Mouse (Mus musculus) spleen, postnatal 36 days (tissue): Measurements from ENCODE around the gene Zfp648.

Experiments
- DNase-seq, 2 experiments: peaks; one replicate each; pipeline ENCODE4 v3.0.0; 2022; ENCODE audit warnings: low spot score in 2 of 2, mixed read lengths in 1 of 2

Zfp648 gene

DNA sequence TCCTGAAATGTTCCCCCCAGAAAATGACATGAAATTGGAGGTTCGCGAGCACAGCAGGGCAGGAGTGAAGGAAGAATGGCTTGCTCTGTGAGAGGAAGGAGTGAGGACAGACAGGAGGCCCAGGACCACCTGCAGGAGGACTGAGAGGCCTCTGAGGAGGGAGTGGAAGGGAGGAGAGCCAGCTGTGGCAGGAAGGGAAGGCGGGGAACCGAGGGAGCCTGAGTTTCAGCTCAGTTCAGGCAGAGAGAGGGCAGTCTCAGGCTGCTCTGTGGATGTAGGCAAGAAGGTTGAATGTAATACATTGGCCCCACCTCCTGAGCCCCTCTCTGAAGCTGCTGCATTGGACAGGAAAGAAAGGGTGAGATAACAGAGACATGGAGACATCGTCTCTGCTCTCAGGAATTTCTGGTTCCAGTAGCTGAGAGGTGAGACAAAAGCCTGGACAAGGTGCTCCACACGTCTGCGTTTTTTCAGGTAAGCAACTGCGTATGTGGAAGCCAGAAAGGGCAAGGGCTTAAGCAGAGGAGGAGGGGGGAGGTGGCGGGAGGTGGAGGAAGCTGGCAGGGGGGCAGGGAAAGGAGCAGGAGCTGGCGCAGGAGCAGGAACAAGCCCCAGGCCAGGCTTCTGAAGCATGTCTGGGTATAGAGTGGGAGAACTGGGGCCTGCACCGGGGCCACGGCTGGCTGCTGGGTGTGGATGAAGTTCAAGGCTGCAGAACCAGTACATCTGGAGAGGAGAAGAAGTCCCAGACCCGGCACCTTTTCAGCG, at the start of gene Zfp648:
Zfp648 (plus strand) TSS at position 233 of the 768 bp plus-strand sequence.
- no peak for DNase-seq

DNA sequence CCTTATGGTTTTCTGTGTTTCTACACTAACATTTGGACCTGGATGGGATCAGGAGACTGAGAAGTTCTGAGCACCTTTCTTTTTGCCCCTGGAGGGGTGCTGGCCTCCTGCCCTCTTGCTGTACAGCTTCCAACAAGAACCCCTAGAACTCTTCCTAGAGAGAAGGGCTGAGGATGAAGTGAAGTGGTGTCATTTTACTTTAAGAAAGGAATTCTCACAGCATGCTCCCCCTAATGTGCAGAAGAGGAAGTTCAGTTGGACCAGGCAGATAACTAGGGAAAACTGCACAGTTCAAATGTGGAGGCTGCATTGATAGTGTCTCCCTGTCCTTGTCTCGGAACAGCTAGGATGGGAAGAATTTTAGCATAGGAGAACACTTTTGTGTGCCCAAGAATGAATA, 48.4 kb upstream of the Zfp648 start:
- DNase-seq = no peak

DNA sequence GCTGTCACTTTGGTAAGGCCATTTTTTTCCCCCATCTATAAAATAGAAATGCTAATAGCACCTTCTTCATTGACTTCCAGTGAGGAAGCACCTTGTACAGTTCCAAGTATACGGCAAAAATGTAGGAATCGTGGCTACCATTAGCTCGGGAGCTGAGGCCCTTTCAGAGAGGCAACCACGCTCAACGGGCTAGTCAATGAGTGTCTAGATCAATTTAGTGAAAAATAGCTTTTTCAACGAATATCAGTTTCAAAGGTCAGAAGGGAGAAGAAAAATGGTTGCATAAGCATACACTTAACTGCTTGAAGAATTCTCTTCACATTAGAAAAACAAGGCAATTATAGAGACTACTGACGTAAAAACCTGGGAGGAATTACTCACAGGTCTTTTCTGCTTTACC, 47.2 kb upstream of the Zfp648 start:
- DNase-seq = no peak

- DNase-seq = no peak
These were observed 44.6 kb upstream of the Zfp648 start for GRCm38 (mm10) chr1:154156177-154157062.

GRCm38 (mm10) chr1:154157131-154157530, 43.9 kb upstream of the Zfp648 start:
- no peak for DNase-seq

- no peak for DNase-seq
These were observed 33.3 kb upstream of the Zfp648 start for GRCm38 (mm10) chr1:154167696-154168095.

DNA sequence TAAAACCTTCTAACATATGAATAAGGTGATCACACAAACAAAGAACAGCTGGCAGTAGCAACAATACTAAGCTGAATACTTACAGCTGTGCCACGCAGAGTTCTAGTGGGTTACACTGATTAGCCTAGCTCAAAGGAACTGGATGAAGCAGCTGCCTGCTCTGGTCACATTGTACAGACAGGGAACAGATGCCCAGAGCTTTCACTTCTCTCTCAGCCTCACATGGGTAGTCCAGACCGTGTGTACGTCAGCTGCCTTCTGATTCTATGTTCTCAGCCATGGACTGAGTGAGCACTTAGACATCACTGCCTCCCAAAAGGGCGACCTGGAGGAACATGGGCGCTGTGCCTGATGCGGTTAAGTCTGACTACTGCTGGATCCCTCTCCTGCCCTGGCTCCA, 25.7 kb upstream of the Zfp648 start:
- peak; percentile 4 to 15 for DNase-seq

- no peak for DNase-seq
These were observed 23.2 kb upstream of the Zfp648 start for GRCm38 (mm10) chr1:154177781-154178180.

GRCm38 (mm10) chr1:154178541-154179155, 22.3 kb upstream of the Zfp648 start:
- DNase-seq = no peak

DNA sequence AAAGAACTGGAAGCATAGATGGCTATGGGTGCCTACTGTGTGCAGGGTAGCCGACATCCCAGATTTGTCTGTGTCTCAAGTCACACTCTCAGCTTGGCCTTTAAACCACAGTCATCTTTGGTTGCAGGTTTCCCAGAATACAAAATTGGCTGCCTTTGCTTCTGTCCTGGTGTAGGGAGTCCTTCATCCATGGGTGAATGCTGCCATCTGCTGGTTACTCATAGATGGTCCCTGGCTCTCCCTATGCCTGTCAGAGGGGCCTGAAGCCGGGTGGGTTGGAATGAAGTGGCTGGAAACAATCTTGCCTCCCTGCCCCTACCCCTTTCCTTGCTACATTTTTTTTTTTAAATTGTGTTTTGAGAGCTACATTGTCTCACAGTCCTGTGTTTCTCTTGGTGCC, 20.0 kb upstream of the Zfp648 start:
- DNase-seq = peak; percentile 39 to 42

DNA sequence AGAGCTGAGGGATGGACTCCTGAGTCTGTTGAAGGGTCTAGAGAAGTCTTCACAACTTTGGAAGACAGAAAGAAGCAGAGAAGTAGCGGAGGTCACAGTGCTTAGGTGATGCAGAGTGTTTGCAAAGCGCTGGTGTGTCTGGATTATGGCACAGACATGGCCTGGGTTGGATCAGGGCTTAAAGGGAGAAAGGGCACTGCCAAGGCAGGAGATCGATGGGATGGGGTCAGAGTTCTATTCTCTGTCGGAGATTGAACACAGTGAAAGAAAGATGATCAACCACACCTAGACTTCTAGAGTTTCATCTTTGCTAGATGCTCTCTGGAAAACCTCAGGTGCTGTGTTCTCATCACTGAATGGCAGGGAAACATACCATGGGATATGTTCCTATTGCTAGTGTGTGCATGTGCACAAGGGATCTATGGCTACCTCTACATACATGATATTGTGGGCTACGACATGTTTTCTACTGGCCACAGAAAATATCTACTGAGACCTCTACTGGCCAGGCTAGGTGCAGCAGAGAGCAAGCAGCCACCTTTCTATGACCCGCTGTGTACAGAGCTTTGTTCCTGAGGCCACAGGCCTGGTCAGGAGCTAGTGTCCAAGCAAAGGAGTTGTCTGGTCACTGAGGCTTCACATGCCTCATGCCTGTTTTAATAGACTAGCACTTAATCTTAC, 18.5 kb upstream of the Zfp648 start:
- no peak for DNase-seq

GRCm38 (mm10) chr1:154183077-154183751, 17.8 kb upstream of the Zfp648 start:
- no peak for DNase-seq

- DNase-seq = no peak
These were observed 12.8 kb upstream of the Zfp648 start for GRCm38 (mm10) chr1:154188229-154188628.

GRCm38 (mm10) chr1:154188631-154189030, 12.4 kb upstream of the Zfp648 start:
- DNase-seq = no peak

- DNase-seq = no peak
These were observed 11.0 kb upstream of the Zfp648 start for GRCm38 (mm10) chr1:154189842-154190530.

GRCm38 (mm10) chr1:154198896-154199295, 2.1 kb upstream of the Zfp648 start:
- DNase-seq = no peak

DNA sequence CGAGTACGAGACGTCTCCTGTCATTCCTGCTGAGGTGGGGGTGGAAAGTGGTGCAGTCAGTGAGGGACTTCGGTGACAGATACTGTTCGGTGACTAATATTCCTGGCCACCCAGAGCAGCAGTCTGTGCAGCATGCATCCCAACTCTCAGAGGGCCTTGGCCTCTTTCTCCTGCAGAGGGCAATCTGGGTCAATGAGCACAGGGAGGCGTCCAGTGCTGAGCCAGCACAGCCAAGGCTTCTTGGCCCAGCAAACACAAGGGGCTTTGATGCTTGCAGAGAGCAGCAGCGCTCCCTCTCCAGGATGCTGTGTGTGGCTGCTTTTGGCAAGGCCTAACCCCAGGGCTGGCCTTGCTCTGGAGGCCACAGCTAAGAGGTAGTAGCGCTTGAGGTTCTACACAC, 1.6 kb downstream of the Zfp648 start:
- DNase-seq = no peak

- DNase-seq = no peak
These were observed 2.4 kb downstream of the Zfp648 start for GRCm38 (mm10) chr1:154203386-154203785.

GRCm38 (mm10) chr1:154204652-154205573, 3.9 kb downstream of the Zfp648 start:
- no peak for DNase-seq

DNA sequence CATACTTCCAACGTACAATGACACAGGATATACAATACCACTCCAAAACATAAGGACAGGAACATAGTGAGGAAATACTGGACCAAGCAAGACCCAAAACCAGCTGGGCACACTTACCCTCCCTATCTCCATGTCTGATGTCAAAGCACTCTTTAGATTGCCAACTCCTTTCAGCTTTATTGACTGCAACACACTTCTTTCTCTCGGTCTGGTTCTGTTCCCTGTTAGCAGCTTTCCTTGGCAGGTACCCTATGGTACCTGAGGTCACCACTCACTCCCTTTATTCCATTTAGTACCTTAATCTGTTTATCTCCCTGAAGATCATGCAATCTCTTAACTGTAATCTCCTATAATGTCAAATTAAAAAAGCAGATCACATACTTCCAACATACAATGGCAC, 19.0 kb downstream of the Zfp648 start:
- no peak for DNase-seq
